Mouse (Mus musculus) thymus, adult 2 months (tissue): ENCODE results near the gene Kif17. TPM values are rescaled to one million over a fixed set of nuclear protein-coding genes. Genes with fewer than 3 reads are reported as not detected.

Experiments
- DNase-seq: peaks from one replicate; pipeline ENCODE4 v3.0.0; 2021
- H3K27ac ChIP-seq: fragments of 200-500 bp; 2 replicates; pipeline ENCODE4 v1.5.1; 2012; ENCODE audit warnings: low read length, control low read depth; ENCODE audit not compliant: control insufficient read depth, insufficient read depth
- H3K27me3 ChIP-seq: fragments of 200-500 bp; 2 replicates; pipeline ENCODE4 v1.6.1; 2012; ENCODE audit warnings: mild to moderate bottlenecking, low read length, moderate library complexity, mixed read lengths; ENCODE audit not compliant: control insufficient read depth, insufficient read depth
- H3K36me3 ChIP-seq: fragments of 200-500 bp; 2 replicates; pipeline ENCODE4 v1.6.1; 2012; ENCODE audit warnings: mild to moderate bottlenecking, low read length, moderate library complexity; ENCODE audit not compliant: control insufficient read depth, insufficient read depth
- H3K4me1 ChIP-seq: fragments of 200-500 bp; replicated peaks from 2 replicates; pipeline ENCODE4 v1.6.1; 2012; ENCODE audit warnings: low read length; ENCODE audit not compliant: control insufficient read depth, insufficient read depth
- H3K4me3 ChIP-seq: fragments of 200-500 bp; 2 replicates; pipeline ENCODE4 v1.5.1; 2012; ENCODE audit warnings: mild to moderate bottlenecking, low read length, control low read depth, moderate library complexity; ENCODE audit not compliant: control insufficient read depth, insufficient read depth
- CTCF ChIP-seq: fragments of 200-500 bp; IDR thresholded peaks from 2 replicates; pipeline ENCODE4 v1.5.1; 2012; ENCODE audit warnings: mild to moderate bottlenecking, control low read depth, low read length, moderate library complexity, borderline replicate concordance; ENCODE audit not compliant: control insufficient read depth, poor library complexity, insufficient read depth; ENCODE audit errors: extremely low read depth
- POLR2A ChIP-seq: fragments of 200-500 bp; IDR thresholded peaks from 2 replicates; pipeline ENCODE4 v1.6.1; 2012; ENCODE audit warnings: mild to moderate bottlenecking, low read length, control low read depth, moderate library complexity; ENCODE audit not compliant: control insufficient read depth, poor library complexity, insufficient read depth; ENCODE audit errors: extremely low read depth
- WGBS: fragments of 180-500 bp; shearing (Covaris S2); methylation state at CpG from one replicate; pipeline ENCODE4 v1.1.7; 2018; 5-methylcytosine and 5-hydroxymethylcytosine counted together
- polyA plus RNA-seq: library from polyadenylated mRNA; depleted of rRNA; stranded (reverse); fragments of >200 nt; gene quantifications from 2 replicates; pipeline ENCODE4 v1.2.3, GENCODE M21; 2012; rRNA removed

Kif17 gene
- polyA plus RNA-seq, 1 experiment, result 1.6 TPM

- TF ChIP-seq CTCF, result no peak
- no peak for TF ChIP-seq POLR2A
- H3K4me3 ChIP-seq, result no peak overlapping the region
- DNase-seq, result no peak
- no peak overlapping the region for H3K27ac ChIP-seq
- no peaks in the 10 kb centered on the region for H3K4me1 ChIP-seq
- no peaks in the 10 kb centered on the region for H3K36me3 ChIP-seq
- no peaks in the 10 kb centered on the region; the same call in 1 of the 2 replicates for H3K27me3 ChIP-seq
- WGBS, result 89% methylated on average over 7 of the region's 7 CpGs
Observed at GRCm38 (mm10) chr4:138342048-138342447, 91.8 kb downstream of the Kif17 start.

- Histone ChIP-seq H3K36me3 (no peaks in the 10 kb centered on the region), H3K4me1 (no peaks in the 10 kb centered on the region), H3K4me3 (no peak overlapping the region), H3K27ac (no peak overlapping the region), H3K27me3 (no peaks in the 10 kb centered on the region; the same call in 1 of the 2 replicates)
- TF ChIP-seq POLR2A (no peak), CTCF (no peak)
- WGBS, result 73% methylated on average over 6 of the region's 6 CpGs
- DNase-seq, result no peak
Observed at GRCm38 (mm10) chr4:138342778-138343177, 92.5 kb downstream of the Kif17 start.

- H3K27me3 ChIP-seq, result no peaks in the 10 kb centered on the region; the same call in 1 of the 2 replicates
- H3K4me1 ChIP-seq, result no peaks in the 10 kb centered on the region
- no peaks in the 10 kb centered on the region for H3K36me3 ChIP-seq
- WGBS, result 85% methylated on average over 10 of the region's 10 CpGs
- no peak overlapping the region for H3K27ac ChIP-seq
- no peak for DNase-seq
- TF ChIP-seq POLR2A (no peak), CTCF (no peak)
- H3K4me3 ChIP-seq, result no peak overlapping the region
Observed at GRCm38 (mm10) chr4:138343341-138343837, 93.2 kb downstream of the Kif17 start.

GRCm38 (mm10) chr4:138344891-138345545 is 94.8 kb downstream of the Kif17 start:
- TF ChIP-seq CTCF (no peak), POLR2A (no peak)
- Histone ChIP-seq H3K4me1 (no peaks in the 10 kb centered on the region), H3K4me3 (no peak overlapping the region), H3K27ac (no peak overlapping the region), H3K36me3 (no peaks in the 10 kb centered on the region), H3K27me3 (no peaks in the 10 kb centered on the region; the same call in 1 of the 2 replicates)
- DNase-seq, result no peak
- 74% methylated on average over 9 of the region's 9 CpGs for WGBS

GRCm38 (mm10) chr4:138347280-138347679 is 97.0 kb downstream of the Kif17 start:
- 83% methylated on average over 1 of the region's 1 CpGs for WGBS
- H3K4me3 ChIP-seq, result no peak overlapping the region
- TF ChIP-seq CTCF (no peak), POLR2A (no peak)
- H3K27me3 ChIP-seq, result no peaks in the 10 kb centered on the region; the same call in 1 of the 2 replicates
- no peaks in the 10 kb centered on the region for H3K4me1 ChIP-seq
- DNase-seq, result no peak
- no peak overlapping the region for H3K27ac ChIP-seq
- no peaks in the 10 kb centered on the region for H3K36me3 ChIP-seq

- DNase-seq, result no peak
- TF ChIP-seq CTCF (no peak), POLR2A (no peak)
- Histone ChIP-seq H3K4me1 (no peaks in the 10 kb centered on the region), H3K27me3 (no peaks in the 10 kb centered on the region; the same call in 1 of the 2 replicates), H3K36me3 (no peaks in the 10 kb centered on the region), H3K4me3 (no peak overlapping the region), H3K27ac (no peak overlapping the region)
- 82% methylated on average over 7 of the region's 7 CpGs for WGBS
Observed at GRCm38 (mm10) chr4:138348716-138349115, 98.5 kb downstream of the Kif17 start.

Other genes with a start within 250 kb of the Kif17 start
- gene Hp1bp3, start 34.1 kb upstream of the Kif17 start, polyA plus RNA-seq, result 146 and 150 TPM in 2 replicates
- 4.2 and 4.7 TPM in 2 replicates for gene Sh2d5, start within 50 bp of the Kif17 start, polyA plus RNA-seq
- 173 and 195 TPM in 2 replicates for gene Ddost, start 54.3 kb downstream of the Kif17 start, polyA plus RNA-seq
- 82.3 and 103 TPM in 2 replicates for gene Pink1, start 75.9 kb downstream of the Kif17 start, polyA plus RNA-seq
- 0.24 and 0.60 TPM in 2 replicates for gene Cda, start 117.6 kb downstream of the Kif17 start, polyA plus RNA-seq
- not detected in 2 replicates for gene Fam43b, start 146.1 kb downstream of the Kif17 start, polyA plus RNA-seq
- 16.6 and 16.9 TPM in 2 replicates for gene Mul1, start 184.2 kb downstream of the Kif17 start, polyA plus RNA-seq
- 2.2 and 2.7 TPM in 2 replicates for gene Camk2n1, start 203.9 kb downstream of the Kif17 start, polyA plus RNA-seq